Mouse (Mus musculus): ENCODE measurements around the gene Sec22c.

Gene Sec22c

GRCm38 (mm10) chr9:121694736-121695135 is 10.6 kb downstream of the Sec22c start:
- no peak for DNase-seq (ENCODE audit: inconsistent ontology term)

DNA sequence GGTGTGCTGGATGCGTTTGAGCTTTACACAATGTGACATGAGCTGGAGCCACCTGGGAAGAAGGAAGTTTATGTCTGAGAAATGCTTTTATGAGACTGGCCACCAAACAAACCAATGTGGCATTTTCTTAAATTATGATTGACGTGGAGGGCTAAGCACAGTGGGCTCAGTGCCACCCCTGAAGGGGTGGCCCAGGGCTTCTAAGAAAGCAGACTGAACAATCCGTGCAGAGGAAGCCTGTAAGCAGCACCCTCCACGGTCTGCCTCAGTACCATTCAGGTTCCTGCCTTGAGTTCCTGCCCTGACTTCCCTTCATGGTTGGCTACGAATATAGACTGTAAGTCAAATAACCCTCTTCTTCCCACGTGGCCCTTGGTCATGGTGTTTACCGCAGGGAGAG is 14.6 kb downstream of the Sec22c start:
- no peak for DNase-seq (ENCODE audit: inconsistent ontology term)

GRCm38 (mm10) chr9:121690200-121690651 is 15.1 kb downstream of the Sec22c start:
- DNase-seq (ENCODE audit: inconsistent ontology term) = no peak

DNA sequence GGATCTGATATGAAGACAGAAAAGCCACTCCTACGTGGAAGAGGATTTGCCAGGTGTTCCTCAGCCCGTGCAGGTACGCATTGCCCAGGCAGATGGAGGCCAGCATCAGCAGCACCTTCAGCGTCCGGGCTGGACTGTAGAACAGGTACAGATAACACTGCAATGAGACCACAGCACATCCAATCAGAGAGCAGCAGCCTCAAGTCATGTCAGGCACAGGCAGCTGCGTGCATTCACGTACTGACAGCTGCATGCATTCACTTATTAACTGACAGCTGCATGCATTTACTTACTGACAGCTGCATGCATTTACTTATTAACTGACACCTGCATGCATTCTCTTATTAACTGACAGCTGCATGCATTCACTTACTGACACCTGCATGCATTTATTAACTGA is 20.6 kb downstream of the Sec22c start:
- DNase-seq (ENCODE audit: inconsistent ontology term) = no peak

GRCm38 (mm10) chr9:121682037-121682680 is 23.1 kb downstream of the Sec22c start:
- no peak for DNase-seq (ENCODE audit: inconsistent ontology term)

DNA sequence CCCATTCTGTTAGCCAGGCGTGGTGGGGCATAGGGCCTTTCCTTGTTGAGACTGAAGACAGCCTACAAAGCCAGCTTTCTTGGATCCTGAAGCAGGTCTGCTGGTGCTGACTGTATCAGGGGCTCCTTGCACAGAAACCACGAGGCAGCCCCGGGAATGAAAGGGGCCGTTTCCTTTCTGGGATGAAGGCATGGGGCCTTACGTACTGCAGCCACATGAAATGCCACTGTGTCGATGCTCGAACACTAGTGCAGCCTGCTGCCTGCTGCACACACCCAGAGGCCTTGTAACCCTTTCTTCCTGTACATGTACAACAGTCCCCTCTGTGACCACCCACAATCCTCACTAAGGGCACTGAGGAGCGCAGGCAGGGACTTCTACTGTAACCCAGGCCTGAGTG is 24.1 kb downstream of the Sec22c start:
- no peak for DNase-seq (ENCODE audit: inconsistent ontology term)

DNA sequence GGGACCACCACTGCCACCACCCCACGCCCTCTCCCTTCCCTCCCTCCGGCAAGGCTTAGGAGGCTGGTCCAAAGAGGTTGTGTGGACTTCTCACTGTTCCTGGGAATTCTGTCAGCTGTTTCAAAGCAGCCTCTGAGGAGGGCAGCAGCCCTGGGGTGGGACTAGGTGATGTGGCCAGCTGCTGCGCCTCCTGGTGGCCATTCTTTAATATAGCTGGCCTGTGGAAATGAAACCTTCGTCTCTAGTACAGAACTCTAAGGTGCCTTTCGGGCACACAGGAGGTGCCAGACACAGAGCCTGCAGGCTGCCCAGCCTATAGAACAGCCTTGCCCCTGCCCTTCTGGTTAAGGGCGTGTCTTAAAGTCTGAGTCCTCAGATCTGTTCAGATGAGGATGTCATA is 25.7 kb downstream of the Sec22c start:
- DNase-seq (ENCODE audit: inconsistent ontology term) = peak; percentile 55

GRCm38 (mm10) chr9:121677476-121677875 is 27.8 kb downstream of the Sec22c start:
- DNase-seq (ENCODE audit: inconsistent ontology term) = no peak

DNA sequence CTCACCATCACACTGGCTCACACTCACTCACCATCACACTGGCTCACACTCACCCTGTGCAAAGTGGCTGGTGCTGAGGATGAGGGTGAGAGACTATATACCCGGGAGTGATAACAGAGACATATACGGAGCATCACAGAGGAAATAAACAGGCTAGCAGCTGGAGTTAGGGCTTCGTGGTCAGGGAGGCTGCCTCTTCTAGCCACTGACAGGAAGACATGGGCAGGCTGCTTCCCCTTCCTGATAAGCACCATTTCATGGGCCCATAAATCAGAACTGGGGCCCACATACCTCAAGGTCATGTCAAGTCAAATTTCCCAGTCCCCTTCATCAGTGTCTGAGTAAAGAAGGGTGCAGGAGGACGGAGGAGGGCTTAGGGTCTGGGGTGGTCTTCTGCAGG is 28.2 kb downstream of the Sec22c start:
- DNase-seq (ENCODE audit: inconsistent ontology term) = no peak

GRCm38 (mm10) chr9:121675556-121675955 is 29.7 kb downstream of the Sec22c start:
- DNase-seq (ENCODE audit: inconsistent ontology term) = no peak

- no peak for DNase-seq (ENCODE audit: inconsistent ontology term)
These were observed 30.3 kb downstream of the Sec22c start for GRCm38 (mm10) chr9:121675011-121675410.

GRCm38 (mm10) chr9:121673716-121674115 is 31.6 kb downstream of the Sec22c start:
- no peak for DNase-seq (ENCODE audit: inconsistent ontology term)

GRCm38 (mm10) chr9:121672311-121672710 is 33.0 kb downstream of the Sec22c start:
- DNase-seq (ENCODE audit: inconsistent ontology term) = peak; percentile 33

GRCm38 (mm10) chr9:121671300-121671699 is 34.0 kb downstream of the Sec22c start:
- DNase-seq (ENCODE audit: inconsistent ontology term) = peak; percentile 27

GRCm38 (mm10) chr9:121669348-121669791 is 35.9 kb downstream of the Sec22c start:
- DNase-seq (ENCODE audit: inconsistent ontology term) = peak; percentile 68

DNA sequence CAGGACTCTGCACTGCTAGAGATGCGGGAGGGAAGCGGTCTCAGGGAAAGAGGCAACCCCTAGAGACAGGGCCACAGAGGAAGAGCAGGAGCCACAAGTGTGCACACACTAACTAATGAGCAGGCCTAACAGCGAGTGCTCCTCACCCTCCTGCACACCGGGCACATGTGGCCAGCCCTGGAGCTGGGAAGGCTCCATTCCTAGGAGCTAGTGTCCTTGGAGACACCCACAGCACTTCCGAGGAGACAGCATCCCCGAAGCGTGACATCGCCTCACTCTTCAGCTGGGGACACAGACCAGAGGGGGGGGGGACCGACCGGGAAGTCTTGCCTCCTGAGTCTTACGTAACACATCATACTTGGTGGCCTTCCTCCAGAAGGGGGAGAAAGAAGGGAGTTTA is 37.5 kb downstream of the Sec22c start:
- no peak for DNase-seq (ENCODE audit: inconsistent ontology term)

DNA sequence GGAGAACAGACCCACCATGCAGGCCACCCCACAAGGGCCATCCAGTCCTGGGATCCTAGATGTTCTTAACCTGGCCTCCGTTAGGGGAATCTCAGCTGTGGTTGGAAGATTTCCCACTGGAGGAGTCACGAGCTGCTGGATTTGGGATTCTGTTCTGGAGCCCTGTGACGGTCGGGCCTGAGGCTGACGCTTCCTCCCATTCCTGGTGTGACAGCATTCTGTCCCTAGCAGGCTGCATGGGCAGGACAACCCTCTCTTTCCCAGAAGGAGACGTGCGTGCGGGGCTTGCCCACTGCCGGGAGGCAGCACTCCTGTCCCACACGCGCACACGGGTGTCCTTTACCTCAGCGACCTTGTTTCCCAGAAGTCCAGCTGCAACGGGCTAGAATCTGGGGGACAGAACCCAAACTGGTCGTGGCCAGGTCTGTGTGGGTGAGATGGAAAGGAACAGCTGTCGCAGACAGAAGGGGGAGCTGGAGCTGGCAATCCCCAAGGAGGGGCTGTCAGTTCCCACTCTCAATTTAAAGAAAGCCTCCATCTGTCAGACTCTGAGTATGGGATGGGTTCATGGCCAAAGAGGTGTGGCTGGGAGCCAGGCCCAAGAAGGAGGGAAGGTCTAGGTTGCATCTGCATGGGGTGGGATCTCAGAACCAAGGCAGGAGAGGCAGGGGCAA is 38.2 kb downstream of the Sec22c start:
- DNase-seq (ENCODE audit: inconsistent ontology term) = no peak

GRCm38 (mm10) chr9:121664104-121664503 is 41.2 kb downstream of the Sec22c start:
- DNase-seq (ENCODE audit: inconsistent ontology term) = no peak

DNA sequence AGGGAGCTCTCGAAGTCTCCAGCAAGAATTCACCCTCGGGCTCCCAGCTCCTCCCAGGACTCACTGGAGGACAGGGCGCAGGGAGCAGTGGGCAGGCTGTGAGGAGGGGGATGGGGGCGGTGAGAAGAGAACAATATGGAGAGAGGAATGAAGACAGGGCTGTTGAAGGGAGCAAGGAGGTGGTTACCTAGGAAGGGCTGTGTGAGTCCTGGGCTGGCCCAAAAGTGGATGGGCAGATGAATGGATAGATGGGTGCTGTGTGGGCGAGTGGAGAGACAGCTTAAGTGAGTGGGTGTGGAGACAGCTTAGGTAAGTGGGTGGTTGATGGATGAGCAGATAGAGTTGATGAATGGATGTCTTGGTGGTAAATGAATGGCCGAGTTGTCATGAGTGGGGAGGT is 41.8 kb downstream of the Sec22c start:
- DNase-seq (ENCODE audit: inconsistent ontology term) = no peak

DNA sequence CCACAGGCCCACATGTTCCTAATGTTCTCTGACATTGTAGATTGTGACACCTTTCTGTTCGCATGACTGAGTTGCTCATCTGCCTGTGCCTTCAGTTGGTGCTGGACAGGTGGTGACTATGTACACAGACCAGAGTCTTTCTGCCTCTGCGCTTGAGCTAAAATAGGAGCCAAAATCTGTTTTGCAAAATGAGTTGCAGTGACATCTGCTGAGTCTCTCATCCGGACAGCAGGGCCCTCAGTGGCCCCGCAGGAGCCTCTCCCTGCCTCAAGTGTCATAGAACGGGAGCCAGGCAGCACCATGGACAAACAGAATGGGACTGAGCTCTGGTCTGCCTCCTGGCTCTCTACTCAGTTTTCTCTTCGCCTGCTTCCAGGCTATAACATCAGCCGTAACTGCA is 45.5 kb downstream of the Sec22c start:
- no peak for DNase-seq (ENCODE audit: inconsistent ontology term)

DNA sequence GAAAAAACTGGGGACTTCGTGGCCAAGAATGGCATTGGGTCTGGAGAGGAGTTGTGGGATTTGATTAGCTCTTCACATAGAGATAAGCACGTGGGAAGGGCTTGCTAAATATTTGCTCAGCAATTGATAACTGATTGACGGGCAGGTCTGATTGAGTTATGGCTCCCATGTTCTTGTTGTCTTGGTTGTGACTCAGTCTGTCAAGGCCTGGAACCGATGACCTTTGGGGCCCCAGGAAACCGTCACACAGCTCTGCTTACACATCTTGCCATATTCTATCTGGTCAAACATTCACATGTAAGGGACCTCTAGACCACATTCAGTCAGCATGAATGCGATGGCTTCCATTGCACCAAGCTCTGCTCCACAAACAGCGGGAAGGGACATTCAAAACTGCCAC is 47.0 kb downstream of the Sec22c start:
- no peak for DNase-seq (ENCODE audit: inconsistent ontology term)

DNA sequence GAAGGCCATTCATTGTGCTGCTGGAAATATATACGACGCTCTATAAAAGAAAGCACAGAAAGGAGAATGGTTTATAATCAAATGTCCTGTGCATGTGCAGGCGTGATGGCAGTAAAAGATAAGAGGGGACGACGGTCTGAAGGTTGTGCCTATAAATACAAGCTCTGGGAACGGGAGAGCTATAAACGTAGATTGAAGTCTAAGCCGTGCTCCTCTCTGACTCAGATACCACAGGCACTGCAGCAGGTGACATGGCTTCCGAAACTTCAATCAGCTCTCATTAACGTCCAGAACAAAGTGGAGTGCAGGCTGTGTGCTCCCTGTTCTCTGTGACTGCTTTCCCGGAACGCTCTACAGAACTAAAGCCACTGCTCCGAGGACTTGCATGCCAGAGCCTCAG is 48.1 kb downstream of the Sec22c start:
- no peak for DNase-seq (ENCODE audit: inconsistent ontology term)

- no peak for DNase-seq (ENCODE audit: inconsistent ontology term)
These were observed 49.0 kb downstream of the Sec22c start for GRCm38 (mm10) chr9:121656322-121656721.

All from Muller cell, postnatal 12 days (primary cell).